Mouse (Mus musculus) G1E-ER4 (cell line): ENCODE data around the gene Lyl1. TPM values are rescaled to one million over a fixed set of nuclear protein-coding genes. Genes with fewer than 3 reads are reported as not detected.

Experiments
- GATA1 ChIP-seq: IDR thresholded peaks from one replicate; pipeline ENCODE4 v1.8.0; 2012; ENCODE audit warnings: low read length, inconsistent platforms
- polyA plus RNA-seq: library from polyadenylated mRNA; stranded (reverse); fragments of >175 nt; gene quantifications from 2 replicates; pipeline ENCODE4 v1.2.3, GENCODE M21; 2012

Gene Lyl1
- polyA plus RNA-seq, 1 experiment, result 447 TPM

DNA sequence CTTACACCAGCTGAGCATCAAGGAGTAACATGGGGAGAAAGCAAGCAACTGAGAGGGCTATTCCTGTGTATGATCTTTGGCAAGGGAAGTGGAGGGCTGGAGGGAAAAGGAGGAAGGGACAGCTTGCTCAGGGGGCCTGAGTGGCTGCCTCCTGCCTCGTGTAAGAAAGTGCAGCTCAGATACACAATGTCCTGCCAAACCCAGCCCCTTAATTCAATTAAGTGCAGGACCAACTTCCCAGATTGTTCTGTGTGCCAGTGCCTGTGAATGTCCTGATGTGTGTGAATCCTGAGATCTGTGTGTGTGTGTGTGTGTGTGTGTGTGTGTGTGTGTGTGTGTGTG, 38.1 kb downstream of the Lyl1 start:
- TF ChIP-seq GATA1, result no peak

DNA sequence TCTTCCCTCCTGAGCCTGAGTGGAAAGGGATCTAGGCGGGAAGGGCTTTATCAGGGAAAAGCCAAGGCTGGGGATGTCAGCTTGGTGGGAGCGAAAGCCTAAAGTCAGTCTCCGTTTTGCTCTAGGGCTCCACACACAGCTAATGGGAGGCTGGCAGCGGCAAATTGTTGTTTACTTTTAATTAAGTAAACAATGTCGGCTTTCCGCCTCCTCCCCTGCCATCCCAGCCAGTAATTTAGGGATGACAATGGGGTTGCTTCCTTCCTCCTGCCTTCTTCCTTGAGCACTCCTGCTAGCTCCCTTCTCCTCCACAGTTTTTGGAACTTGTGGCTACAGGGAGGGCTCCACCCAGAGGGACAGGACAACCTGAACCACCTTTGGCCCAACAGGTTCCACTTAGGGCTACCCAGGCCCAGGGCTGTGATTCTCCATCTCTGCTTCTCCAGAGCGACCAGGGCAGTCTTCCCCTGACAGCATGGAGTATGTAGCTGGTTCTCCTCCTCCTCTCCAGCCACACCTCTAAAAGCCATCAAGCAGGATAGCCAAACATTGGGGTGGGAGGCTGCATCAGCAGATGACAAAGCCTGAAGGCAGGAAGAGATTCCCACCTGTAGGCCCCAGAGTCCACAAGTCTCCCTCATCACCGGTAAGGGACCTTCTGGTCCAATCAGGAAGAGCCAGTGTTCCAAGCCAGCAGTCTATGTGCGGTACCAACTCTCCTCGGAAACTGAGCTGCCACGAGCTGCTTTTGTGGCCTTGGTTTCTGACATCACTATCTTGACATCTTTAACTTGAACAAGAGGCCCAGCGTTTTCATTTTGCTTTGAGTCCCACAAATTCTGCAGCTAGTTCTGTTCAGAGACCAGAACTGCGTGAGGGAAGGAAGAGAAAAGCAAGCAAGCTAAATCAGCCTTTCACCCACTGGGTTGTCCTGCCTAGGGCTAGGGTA, 39.9 kb downstream of the Lyl1 start:
- no peak for TF ChIP-seq GATA1

- no peak for TF ChIP-seq GATA1
Measured at GRCm38 (mm10) chr8:84742171-84743053, 41.2 kb downstream of the Lyl1 start.

DNA sequence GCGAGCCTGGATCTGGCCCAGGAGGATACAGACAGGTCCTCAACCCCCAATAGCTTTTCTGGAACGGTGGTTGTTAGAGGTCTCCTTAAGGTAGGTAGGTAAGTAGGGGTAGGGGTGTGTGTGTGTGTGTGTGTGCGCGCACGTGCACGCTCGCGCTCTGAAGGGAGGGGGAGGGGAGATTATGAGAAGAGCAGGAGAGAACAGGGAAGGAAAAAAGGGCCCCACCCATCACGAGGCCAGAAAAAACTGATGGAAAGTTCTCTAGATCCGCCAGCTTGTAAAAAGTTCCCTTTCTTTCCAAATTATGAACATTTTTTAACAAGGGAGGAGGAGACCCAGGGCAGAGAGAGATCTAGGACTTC, 41.8 kb downstream of the Lyl1 start:
- no peak for TF ChIP-seq GATA1

GRCm38 (mm10) chr8:84743517-84744420, 42.5 kb downstream of the Lyl1 start:
- no peak for TF ChIP-seq GATA1

- TF ChIP-seq GATA1, result no peak
Measured at GRCm38 (mm10) chr8:84745032-84745925, 44.0 kb downstream of the Lyl1 start.

DNA sequence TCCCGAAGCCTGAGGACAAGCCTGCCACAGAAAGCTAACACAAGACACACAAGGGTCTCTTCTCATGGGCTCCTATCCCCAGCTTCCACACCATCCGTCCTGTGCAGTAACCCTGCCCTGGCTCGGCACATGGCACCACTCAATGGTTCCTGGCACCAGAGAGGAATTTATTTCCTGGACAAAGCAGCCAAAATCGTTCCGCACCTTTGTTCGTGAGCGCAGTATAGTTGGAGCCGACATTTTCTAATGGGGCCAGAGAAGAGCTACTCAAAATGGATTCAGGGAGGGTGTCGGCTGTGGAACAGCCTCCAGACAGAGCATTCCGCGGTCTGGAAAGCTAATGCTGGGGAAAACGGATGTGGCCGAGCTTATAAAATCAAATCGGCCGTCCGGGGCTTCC, 48.3 kb downstream of the Lyl1 start:
- no peak for TF ChIP-seq GATA1

GRCm38 (mm10) chr8:84752734-84753582, 51.7 kb downstream of the Lyl1 start:
- TF ChIP-seq GATA1, result no peak

Other genes starting within 250 kb of the Lyl1 start
- 130 and 154 TPM in 2 replicates for gene Ier2, start 38.6 kb upstream of the Lyl1 start, polyA plus RNA-seq
- gene Trmt1, start 15.2 kb upstream of the Lyl1 start, polyA plus RNA-seq, result 205 and 272 TPM in 2 replicates
- gene Nacc1, start 13.6 kb upstream of the Lyl1 start, polyA plus RNA-seq, result 187 and 191 TPM in 2 replicates
- 17.8 and 20.7 TPM in 2 replicates for gene G430095P16Rik, start 21.6 kb downstream of the Lyl1 start, polyA plus RNA-seq
- gene Nfix, start 98.9 kb downstream of the Lyl1 start, polyA plus RNA-seq, result 16.4 and 17.8 TPM in 2 replicates
- 1.6 and 1.7 TPM in 2 replicates for gene Dand5, start 121.4 kb downstream of the Lyl1 start, polyA plus RNA-seq
- 88.2 and 112 TPM in 2 replicates for gene Gadd45gip1, start 130.1 kb downstream of the Lyl1 start, polyA plus RNA-seq
- gene Rad23a, start 139.2 kb downstream of the Lyl1 start, polyA plus RNA-seq, result 615 and 707 TPM in 2 replicates
- gene Calr, start 145.5 kb downstream of the Lyl1 start, polyA plus RNA-seq, result 315 and 318 TPM in 2 replicates
- gene Farsa, start 155.5 kb downstream of the Lyl1 start, polyA plus RNA-seq, result 149 and 179 TPM in 2 replicates
- gene Syce2, start 170.7 kb downstream of the Lyl1 start, polyA plus RNA-seq, result 77.8 and 102 TPM in 2 replicates
- 89.9 and 98.4 TPM in 2 replicates for gene Gcdh, start 192.5 kb downstream of the Lyl1 start, polyA plus RNA-seq
- gene Klf1, start 200.5 kb downstream of the Lyl1 start, polyA plus RNA-seq, result 371 and 477 TPM in 2 replicates
- gene Dnase2a, start 207.1 kb downstream of the Lyl1 start, polyA plus RNA-seq, result 25.4 and 75.0 TPM in 2 replicates
- gene Mast1, start 235.9 kb downstream of the Lyl1 start, polyA plus RNA-seq, result 0.46 and 0.50 TPM in 2 replicates
- gene Rtbdn, start 245.5 kb downstream of the Lyl1 start, polyA plus RNA-seq, result not detected in 2 replicates